Mouse (Mus musculus): ENCODE measurements around the gene Ncmap. TPM values are rescaled to one million over a fixed set of nuclear protein-coding genes. Genes with fewer than 3 reads are reported as not detected.
"Not testable (repeated sequence)": the region's sequence is repeated elsewhere in the genome, so short reads cannot be mapped to it uniquely, and the experiment has no call there.

Gene Ncmap
- polyA plus RNA-seq, 1 experiment, result 4.7 TPM

DNA sequence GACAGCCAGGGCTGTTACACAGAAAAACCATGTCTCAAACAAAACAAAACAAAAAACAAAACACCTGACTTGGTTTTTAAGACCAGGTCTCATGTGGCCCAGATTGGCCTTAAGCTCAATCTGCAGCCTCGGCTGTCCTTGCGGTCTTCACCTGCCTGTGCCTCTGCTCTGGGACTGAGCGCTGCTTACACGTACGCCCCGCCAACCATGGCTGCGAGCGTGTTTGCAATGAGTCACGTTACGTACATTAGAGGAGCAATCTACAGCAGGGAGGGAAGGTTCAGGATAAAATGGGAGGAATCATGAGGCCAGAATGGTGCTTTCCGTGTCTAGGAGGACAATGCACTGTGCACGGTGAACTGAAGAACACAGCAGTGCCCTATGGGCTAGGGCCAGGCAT is 36.3 kb downstream of the Ncmap start:
- Histone ChIP-seq H3K4me3 (replicated peaks; ENCODE audit: insufficient read depth, low read depth, low read length) (no peak overlapping the region), H3K27ac (ENCODE audit: insufficient read depth, low read length) (no peak overlapping the region), H3K27me3 (ENCODE audit: control insufficient read depth, insufficient read depth, low read length) (no peaks in the 10 kb centered on the region), H3K4me1 (ENCODE audit: control insufficient read depth, insufficient read depth, low read length) (no peaks in the 10 kb centered on the region)
- no peak for TF ChIP-seq POLR2A (IDR thresholded peaks at IDR 0.05; ENCODE audit: borderline replicate concordance, insufficient read depth, low read length)
- DNase-seq, result no peak
- 86% methylated on average over 12 of the region's 12 CpGs for WGBS

GRCm38 (mm10) chr4:135358736-135359135 is 39.3 kb downstream of the Ncmap start:
- under 1% methylated on average over 6 of the region's 6 CpGs for WGBS
- Histone ChIP-seq H3K4me3 (replicated peaks; ENCODE audit: insufficient read depth, low read depth, low read length) (peak overlapping the region; percentile 36), H3K27ac (ENCODE audit: insufficient read depth, low read length) (no peak overlapping the region), H3K4me1 (ENCODE audit: control insufficient read depth, insufficient read depth, low read length) (peaks cover 4% of the 10 kb centered on the region; the same call in 1 of the 2 replicates), H3K27me3 (ENCODE audit: control insufficient read depth, insufficient read depth, low read length) (no peaks in the 10 kb centered on the region)
- peak in 1 of 2 experiments; percentile 36 for DNase-seq
- TF ChIP-seq CTCF (IDR thresholded peaks at IDR 0.05; ENCODE audit: borderline replicate concordance, insufficient read depth, low read depth, low read length), result peak; percentile 55; the same call in 1 of the 2 replicates
- TF ChIP-seq POLR2A (IDR thresholded peaks at IDR 0.05; ENCODE audit: borderline replicate concordance, insufficient read depth, low read length), result no peak

GRCm38 (mm10) chr4:135357221-135357920 is 40.7 kb downstream of the Ncmap start:
- no peak overlapping the region for H3K4me3 ChIP-seq (replicated peaks; ENCODE audit: insufficient read depth, low read depth, low read length)
- peaks cover 4% of the 10 kb centered on the region; the same call in 1 of the 2 replicates for H3K4me1 ChIP-seq (ENCODE audit: control insufficient read depth, insufficient read depth, low read length)
- H3K27me3 ChIP-seq (ENCODE audit: control insufficient read depth, insufficient read depth, low read length), result no peaks in the 10 kb centered on the region
- TF ChIP-seq POLR2A (IDR thresholded peaks at IDR 0.05; ENCODE audit: borderline replicate concordance, insufficient read depth, low read length) (no peak), CTCF (IDR thresholded peaks at IDR 0.05; ENCODE audit: borderline replicate concordance, insufficient read depth, low read depth, low read length) (no peak)
- H3K27ac ChIP-seq (ENCODE audit: insufficient read depth, low read length), result no peak overlapping the region
- DNase-seq, result no peak
- WGBS, result 69% methylated on average over 12 of the region's 12 CpGs

GRCm38 (mm10) chr4:135355886-135356550 is 42.0 kb downstream of the Ncmap start:
- DNase-seq, result no peak
- no peak overlapping the region for H3K4me3 ChIP-seq (replicated peaks; ENCODE audit: insufficient read depth, low read depth, low read length)
- no peak overlapping the region for H3K27ac ChIP-seq (ENCODE audit: insufficient read depth, low read length)
- 82% methylated on average over 9 of the region's 9 CpGs for WGBS
- H3K27me3 ChIP-seq (ENCODE audit: control insufficient read depth, insufficient read depth, low read length), result no peaks in the 10 kb centered on the region
- H3K4me1 ChIP-seq (ENCODE audit: control insufficient read depth, insufficient read depth, low read length), result peaks cover 4% of the 10 kb centered on the region; the same call in 1 of the 2 replicates
- TF ChIP-seq CTCF (IDR thresholded peaks at IDR 0.05; ENCODE audit: borderline replicate concordance, insufficient read depth, low read depth, low read length) (no peak), POLR2A (IDR thresholded peaks at IDR 0.05; ENCODE audit: borderline replicate concordance, insufficient read depth, low read length) (no peak)

DNA sequence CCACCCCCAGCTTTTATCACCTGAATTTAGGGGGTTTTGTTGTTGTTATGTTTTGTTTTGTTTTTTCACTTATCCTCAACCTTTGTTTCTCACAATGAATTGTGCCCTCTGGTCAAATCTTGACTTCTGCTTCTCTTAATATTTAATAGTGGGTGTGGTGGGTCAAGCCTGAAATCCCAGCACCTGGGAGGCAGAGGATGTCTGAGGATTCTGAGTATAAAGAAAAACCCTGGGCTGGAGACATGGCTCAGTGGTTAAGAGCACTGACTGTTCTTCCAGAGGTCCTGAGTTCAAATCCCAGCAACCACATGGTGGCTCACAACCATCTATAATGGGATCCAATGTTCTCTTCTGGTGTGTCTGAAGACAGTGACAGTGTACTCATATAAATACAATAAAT is 43.3 kb downstream of the Ncmap start:
- not testable (repeated sequence) for H3K4me3 ChIP-seq (replicated peaks; ENCODE audit: insufficient read depth, low read depth, low read length); H3K27me3 ChIP-seq (ENCODE audit: control insufficient read depth, insufficient read depth, low read length); H3K4me1 ChIP-seq (ENCODE audit: control insufficient read depth, insufficient read depth, low read length); H3K27ac ChIP-seq (ENCODE audit: insufficient read depth, low read length); DNase-seq

DNA sequence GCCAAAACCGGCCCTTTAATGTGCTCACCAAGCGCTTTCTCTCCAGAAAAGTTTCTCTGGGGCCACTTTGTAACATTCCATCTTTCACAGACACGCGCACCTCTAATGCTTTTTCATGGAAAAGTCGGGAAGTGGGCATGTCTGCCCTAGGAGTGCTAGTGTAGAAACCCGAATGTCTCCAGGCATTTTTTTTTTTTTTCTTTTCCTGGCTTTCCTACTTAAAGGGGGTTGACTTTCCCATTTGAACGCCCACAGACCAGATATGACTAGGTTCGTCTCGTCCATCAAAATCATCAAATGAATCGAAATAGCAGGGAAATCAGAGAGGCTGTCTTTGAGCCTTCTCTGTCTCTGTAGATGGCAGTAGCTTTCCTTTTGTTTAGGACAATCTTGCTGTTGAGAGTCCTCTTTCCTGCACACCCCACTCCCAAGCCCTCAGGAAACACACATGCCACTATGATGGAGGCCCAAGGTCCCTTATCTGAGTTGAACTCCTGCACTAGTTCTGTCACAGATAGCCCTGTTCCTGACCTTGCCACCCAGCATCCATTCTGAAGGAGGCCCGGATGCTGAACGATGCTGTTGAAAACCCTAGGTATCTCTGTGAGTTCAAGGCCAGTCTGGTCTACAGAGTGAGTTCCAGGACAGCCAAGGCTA is 44.1 kb downstream of the Ncmap start:
- DNase-seq, result peak in 1 of 2 experiments; percentile 17
- 17% methylated on average over 12 of the region's 12 CpGs for WGBS
- Histone ChIP-seq H3K27me3 (ENCODE audit: control insufficient read depth, insufficient read depth, low read length) (no peaks in the 10 kb centered on the region), H3K4me3 (replicated peaks; ENCODE audit: insufficient read depth, low read depth, low read length) (peak overlapping the region; percentile 76), H3K4me1 (ENCODE audit: control insufficient read depth, insufficient read depth, low read length) (peaks cover 4% of the 10 kb centered on the region; the same call in 1 of the 2 replicates), H3K27ac (ENCODE audit: insufficient read depth, low read length) (peak overlapping the region; percentile 69)
- TF ChIP-seq CTCF (IDR thresholded peaks at IDR 0.05; ENCODE audit: borderline replicate concordance, insufficient read depth, low read depth, low read length) (no peak), POLR2A (IDR thresholded peaks at IDR 0.05; ENCODE audit: borderline replicate concordance, insufficient read depth, low read length) (no peak)

DNA sequence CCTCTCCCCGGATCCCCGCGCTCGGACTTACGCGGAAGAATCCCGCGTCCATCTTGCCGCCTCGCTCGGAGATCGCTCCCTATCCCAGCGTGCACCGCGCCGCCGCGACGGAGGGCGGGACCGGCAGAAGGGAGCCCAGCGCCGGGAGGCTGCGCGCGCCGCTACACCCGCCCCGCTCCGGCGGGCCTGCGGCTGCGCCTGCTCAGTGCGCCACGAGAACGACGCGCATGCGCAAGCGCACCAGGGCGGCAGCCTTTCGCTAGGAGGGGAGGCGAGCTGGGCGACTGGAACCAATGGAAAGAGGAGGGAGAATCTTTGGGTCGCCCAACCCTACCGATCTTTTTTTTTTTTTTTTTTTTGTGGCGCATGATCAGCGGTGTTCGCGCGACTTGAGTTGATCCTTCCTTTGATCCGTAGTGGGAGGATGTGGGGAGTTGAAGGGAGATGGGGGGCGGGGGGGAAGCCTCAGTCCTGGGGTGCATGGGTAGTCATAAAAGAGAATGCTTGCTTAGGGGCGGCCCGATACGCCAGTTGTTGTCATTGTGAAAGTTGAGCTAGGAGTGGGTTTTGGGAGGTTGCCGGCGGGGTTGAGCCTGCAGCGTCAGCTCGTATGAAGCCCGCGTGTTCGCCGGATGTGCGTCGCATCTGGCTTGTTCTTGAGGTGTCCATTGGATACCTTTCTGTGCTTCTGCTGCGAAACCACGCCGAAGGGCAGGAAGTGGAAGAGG is 44.8 kb downstream of the Ncmap start, which contains the start of gene Srrm1:
Gene Srrm1 (minus strand): TSS at position 256 of the 728 bp plus-strand sequence.
- Histone ChIP-seq H3K27ac (ENCODE audit: insufficient read depth, low read length) (peak within 1 kb of the TSS; percentile 69), H3K4me1 (ENCODE audit: control insufficient read depth, insufficient read depth, low read length) (peaks cover 4% of the 10 kb centered on the region; the same call in 1 of the 2 replicates), H3K4me3 (replicated peaks; ENCODE audit: insufficient read depth, low read depth, low read length) (peak within 1 kb of the TSS; percentile 80), H3K27me3 (ENCODE audit: control insufficient read depth, insufficient read depth, low read length) (no peaks in the 10 kb centered on the region)
- TF ChIP-seq POLR2A (IDR thresholded peaks at IDR 0.05; ENCODE audit: borderline replicate concordance, insufficient read depth, low read length) (peak; percentile 89), CTCF (IDR thresholded peaks at IDR 0.05; ENCODE audit: borderline replicate concordance, insufficient read depth, low read depth, low read length) (no peak)
- under 1% methylated on average over 69 of the region's 69 CpGs for whole genome bisulfite sequencing
- peak; percentile 98 to 99 for DNase-seq
